Mouse (Mus musculus) hindbrain, postnatal 0 days (tissue): ENCODE measurements at regions not wholly inside any gene's neighbourhood (a gene's known extent, or its start where the extent isn't known, plus 50 kb on each side); places are given as distances from the start of the nearest gene placed in this dataset.

Experiments
- ATAC-seq: fragments of 200-750 bp; cut with Nextera tagmentation; 2 replicates; pipeline ENCODE4 v1.8.0; 2017; ENCODE audit warnings: mild to moderate bottlenecking, moderate TSS enrichment, moderate library complexity
- DNase-seq: peaks from one replicate; pipeline ENCODE4 v3.0.0-alpha.2; 2015; ENCODE audit warnings: low spot score
- H3K27ac ChIP-seq: fragments of 300-500 bp; sonication (generic); 2 replicates; pipeline ENCODE4 v1.5.1; 2014; ENCODE audit warnings: mild to moderate bottlenecking
- H3K27me3 ChIP-seq: fragments of 300-500 bp; sonication (generic); 2 replicates; pipeline ENCODE4 v1.6.1; 2014; ENCODE audit warnings: low read length, mixed read lengths; ENCODE audit not compliant: insufficient read depth
- H3K36me3 ChIP-seq: fragments of 300-500 bp; sonication (generic); 2 replicates; pipeline ENCODE4 v1.6.1; 2014; ENCODE audit warnings: low read length, mixed read lengths; ENCODE audit not compliant: insufficient read depth
- H3K4me1 ChIP-seq: fragments of 300-500 bp; sonication (generic); 2 replicates; pipeline ENCODE4 v1.6.1; 2014; ENCODE audit warnings: antibody characterized with exemption, low read length, mixed read lengths; ENCODE audit not compliant: insufficient read depth
- H3K4me2 ChIP-seq: fragments of 300-500 bp; sonication (generic); 2 replicates; pipeline ENCODE4 v1.6.1; 2014; ENCODE audit warnings: low read depth, mild to moderate bottlenecking, low read length, moderate library complexity, mixed read lengths
- H3K4me3 ChIP-seq: fragments of 300-500 bp; sonication (generic); 2 replicates; pipeline ENCODE4 v1.5.1; 2014; ENCODE audit warnings: low read length
- H3K9ac ChIP-seq: fragments of 300-500 bp; sonication (generic); replicated peaks from 2 replicates; pipeline ENCODE4 v1.6.1; 2014; ENCODE audit warnings: mild to moderate bottlenecking, low read length, moderate library complexity, mixed read lengths
- H3K9me3 ChIP-seq: fragments of 300-500 bp; sonication (generic); 2 replicates; pipeline ENCODE4 v1.6.1; 2016; ENCODE audit warnings: low read length, mixed read lengths
- CTCF ChIP-seq: IDR thresholded peaks from 2 replicates; pipeline ENCODE4 v1.5.1; 2016; ENCODE audit warnings: antibody characterized with exemption, control low read depth, low read depth
- WGBS: fragments of 180-500 bp; shearing (Covaris S2); extraction: QIAGEN DNeasy Blood & Tissue Kit; methylation state at CpG from one replicate; pipeline ENCODE4 v1.1.7; 2014; 5-methylcytosine and 5-hydroxymethylcytosine counted together

- Histone ChIP-seq H3K9me3 (no peaks in the 10 kb centered on the region), H3K4me1 (no peaks in the 10 kb centered on the region)
- TF ChIP-seq CTCF: no peak
These were observed 889.9 kb downstream of the Stim2 start for GRCm38 (mm10) chr5:54888172-54888571.

GRCm38 (mm10) chr5:54894496-54895250 is 896.4 kb downstream of the Stim2 start:
- no peak overlapping the region for H3K4me3 ChIP-seq

More at GRCm38 (mm10) chr5:54888172-54888571, 889.9 kb downstream of the Stim2 start:
- Histone ChIP-seq H3K4me2 (no peak overlapping the region), H3K27me3 (no peaks in the 10 kb centered on the region), H3K4me3 (no peak overlapping the region), H3K36me3 (no peaks in the 10 kb centered on the region), H3K27ac (no peak overlapping the region), H3K9ac (no peak overlapping the region)
- DNase-seq (no peak), ATAC-seq (no peak)
- 79% methylated on average over 2 of the region's 2 CpGs for WGBS

More at GRCm38 (mm10) chr5:54894496-54895250, 896.4 kb downstream of the Stim2 start:
- Histone ChIP-seq H3K27ac (no peak overlapping the region), H3K9ac (no peak overlapping the region), H3K4me1 (no peaks in the 10 kb centered on the region), H3K9me3 (no peaks in the 10 kb centered on the region), H3K27me3 (no peaks in the 10 kb centered on the region), H3K4me2 (peak overlapping the region; percentile 33), H3K36me3 (no peaks in the 10 kb centered on the region)
- peak; percentile 53; the same call in 1 of the 2 replicates for ATAC-seq
- 46% methylated on average over 10 of the region's 10 CpGs for WGBS
- DNase-seq: peak; percentile 39
- TF ChIP-seq CTCF: no peak
